Mouse (Mus musculus) liver, adult 2 months (tissue): Measurements from ENCODE around the gene Frat1.

Source experiments
- CTCF ChIP-seq: fragments of 200-500 bp; IDR thresholded peaks from 2 replicates; pipeline ENCODE4 v1.5.1; 2011; ENCODE audit warnings: low read depth, low read length, control low read depth
- POLR2A ChIP-seq: fragments of 200-500 bp; IDR thresholded peaks from 2 replicates; pipeline ENCODE4 v1.6.1; 2011; ENCODE audit warnings: low read length, control low read depth; ENCODE audit not compliant: insufficient read depth; ENCODE audit errors: extremely low read depth

DNA sequence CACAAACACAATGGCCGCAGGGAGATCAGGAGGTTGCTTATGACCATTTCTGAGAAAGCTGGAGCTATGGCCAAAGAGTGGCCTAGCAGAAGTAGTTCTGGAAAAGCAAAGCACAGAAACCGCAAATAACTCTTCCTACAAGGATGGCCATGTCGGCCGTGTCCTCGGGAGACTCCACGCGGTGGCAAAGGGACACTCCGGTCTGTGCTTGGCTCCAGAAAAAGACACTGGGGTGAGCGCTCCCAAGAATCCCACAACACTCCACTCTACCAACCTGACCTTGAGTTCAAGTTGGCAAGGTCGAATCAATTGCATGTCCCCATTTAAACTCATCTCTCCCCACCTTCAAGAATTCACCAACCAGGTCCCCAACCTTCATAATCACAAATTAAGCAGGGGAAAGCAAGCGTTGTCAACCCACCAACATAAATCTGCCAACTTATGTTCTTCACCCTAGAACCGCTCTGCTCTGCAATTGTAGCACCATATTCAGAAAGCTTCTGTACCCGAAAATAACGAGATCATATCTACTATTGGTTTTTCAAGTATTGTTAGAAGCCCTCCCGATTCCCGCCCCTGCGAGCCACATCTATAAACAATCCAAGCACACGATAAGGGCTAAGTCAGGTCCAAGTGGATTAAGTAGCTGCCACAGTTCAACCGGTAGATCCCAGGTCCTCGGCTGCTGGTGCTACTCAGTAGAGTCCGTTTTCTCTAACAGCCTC is 16.8 kb downstream of the Frat1 start:
- TF ChIP-seq POLR2A (no peak), CTCF (peak; percentile 61)
